Mouse (Mus musculus): ENCODE measurements around the gene Mier2.

Gene Mier2

DNA sequence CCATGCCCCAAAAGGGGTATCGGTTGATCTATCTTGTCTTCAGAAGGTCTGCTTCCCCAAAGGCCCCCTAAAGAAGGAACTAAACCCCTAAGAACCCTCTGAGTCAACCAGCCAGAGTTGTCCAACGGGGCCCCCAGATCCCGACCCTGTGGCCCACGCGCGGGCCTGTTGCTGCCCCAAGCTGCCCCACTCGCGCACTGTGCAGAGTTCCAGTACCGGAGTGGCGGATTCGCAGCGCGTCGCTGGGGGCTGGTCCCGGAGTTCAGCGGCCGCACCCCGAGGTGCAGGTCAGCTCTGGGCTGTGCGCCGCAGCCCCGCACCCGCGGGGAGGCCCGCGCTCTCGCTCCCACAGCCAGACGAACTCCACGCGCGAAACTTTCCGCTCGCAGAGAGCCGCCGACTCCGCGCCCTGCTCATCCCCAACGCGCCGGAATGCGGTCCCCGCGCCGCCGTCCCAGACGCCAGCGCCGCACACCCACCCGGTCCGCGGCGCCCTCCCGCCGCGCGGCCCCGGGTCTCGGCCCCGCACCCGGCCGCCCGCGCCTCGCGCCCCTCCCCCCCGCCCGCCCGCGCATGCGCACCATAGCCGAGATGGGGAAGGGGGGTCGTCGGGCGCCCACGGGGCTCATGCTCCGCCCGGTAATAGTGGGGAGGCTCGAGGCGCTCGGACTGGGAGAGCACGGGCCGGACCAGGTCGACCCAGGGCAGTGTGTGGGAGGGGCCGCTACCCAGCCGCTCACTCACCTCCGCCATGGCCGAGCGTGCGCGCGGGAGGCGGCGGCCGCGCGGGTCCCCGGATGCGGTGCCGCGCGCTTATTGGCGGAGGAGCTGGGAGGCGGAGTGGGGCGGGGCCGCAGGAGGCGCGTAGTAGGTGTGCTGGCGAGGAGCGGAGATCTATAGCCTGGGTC, at the start of gene Mier2:
Mier2 (minus strand) TSS at position 870 of the 908 bp plus-strand sequence.
- peak; percentile 47 to 62 for DNase-seq (ENCODE audit: low spot score in 2 of 2)

DNA sequence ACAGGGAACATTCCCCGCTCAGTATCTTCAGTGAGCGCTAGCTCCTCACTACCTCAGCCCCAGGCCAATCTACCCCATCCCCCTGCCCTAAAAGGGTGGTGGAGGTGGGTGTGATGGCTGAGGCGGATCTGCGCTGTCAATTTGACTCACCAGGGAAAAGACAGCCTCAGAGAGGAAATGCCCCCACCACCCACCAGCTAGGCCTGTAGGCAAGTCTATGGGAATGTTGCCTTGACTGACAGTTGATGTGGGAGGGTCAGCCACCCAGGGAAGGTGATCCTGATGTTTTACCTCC, 42.9 kb upstream of the Mier2 start:
- DNase-seq (ENCODE audit: low spot score in 2 of 2): no peak

DNA sequence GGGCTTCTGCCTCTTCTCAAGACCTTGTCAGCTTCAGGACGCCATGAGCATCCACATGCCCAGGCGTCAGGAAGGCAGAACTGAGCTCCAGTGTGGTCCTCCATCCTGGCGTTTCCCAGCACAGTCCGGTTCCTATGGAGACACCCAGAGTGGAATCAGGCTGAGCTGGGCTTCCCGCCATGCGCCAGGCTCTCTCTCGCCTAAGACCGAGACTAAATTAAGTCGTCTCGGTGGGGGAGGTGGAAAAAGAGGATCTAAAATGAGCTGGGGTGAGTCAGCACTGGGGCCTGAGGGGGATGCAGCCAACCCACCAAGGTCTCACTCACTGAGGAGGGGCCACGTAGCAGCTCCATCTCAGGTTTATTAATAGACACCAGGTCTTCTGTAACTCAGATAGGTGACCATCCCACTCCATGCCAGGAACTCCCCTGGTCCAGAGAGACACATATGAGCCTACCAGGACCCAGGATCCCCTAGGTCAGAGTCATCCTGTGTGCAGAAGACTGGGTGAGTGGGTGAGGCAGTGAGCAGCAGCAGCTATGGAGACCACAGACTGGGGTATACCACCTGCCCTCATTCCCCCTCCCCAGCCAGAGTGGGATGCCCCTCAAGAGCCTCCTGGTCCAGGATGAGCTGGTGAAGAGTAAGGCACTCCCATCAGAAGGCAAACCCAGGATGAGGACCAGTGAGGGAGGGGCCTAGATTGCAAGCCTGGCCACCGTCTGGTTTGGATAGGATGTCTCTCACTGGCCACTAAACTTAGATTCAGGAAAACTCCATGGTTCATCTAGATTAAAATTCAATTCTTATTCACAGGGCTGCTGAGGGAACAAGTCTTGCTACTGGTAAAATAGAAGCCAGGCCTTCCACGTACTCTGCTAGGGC, 42.3 kb upstream of the Mier2 start:
- no peak for DNase-seq (ENCODE audit: low spot score in 2 of 2)

DNA sequence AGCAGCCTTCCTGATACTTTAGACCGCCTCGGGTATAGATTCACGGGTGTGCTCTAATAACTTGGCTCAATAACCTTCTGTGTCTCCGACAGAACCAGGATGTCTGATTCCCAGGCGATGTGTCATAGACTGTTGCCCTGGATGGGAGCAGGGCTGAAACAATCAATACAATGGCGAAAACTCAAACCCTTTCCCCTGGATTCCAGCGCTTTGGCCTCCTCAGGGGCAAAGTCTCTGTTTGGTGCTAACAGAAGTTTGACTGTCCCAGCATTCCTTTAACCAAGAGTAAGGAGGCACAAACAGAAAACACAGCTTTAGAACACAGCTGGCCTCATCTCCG, 40.6 kb upstream of the Mier2 start:
- DNase-seq (ENCODE audit: low spot score in 2 of 2): no peak

DNA sequence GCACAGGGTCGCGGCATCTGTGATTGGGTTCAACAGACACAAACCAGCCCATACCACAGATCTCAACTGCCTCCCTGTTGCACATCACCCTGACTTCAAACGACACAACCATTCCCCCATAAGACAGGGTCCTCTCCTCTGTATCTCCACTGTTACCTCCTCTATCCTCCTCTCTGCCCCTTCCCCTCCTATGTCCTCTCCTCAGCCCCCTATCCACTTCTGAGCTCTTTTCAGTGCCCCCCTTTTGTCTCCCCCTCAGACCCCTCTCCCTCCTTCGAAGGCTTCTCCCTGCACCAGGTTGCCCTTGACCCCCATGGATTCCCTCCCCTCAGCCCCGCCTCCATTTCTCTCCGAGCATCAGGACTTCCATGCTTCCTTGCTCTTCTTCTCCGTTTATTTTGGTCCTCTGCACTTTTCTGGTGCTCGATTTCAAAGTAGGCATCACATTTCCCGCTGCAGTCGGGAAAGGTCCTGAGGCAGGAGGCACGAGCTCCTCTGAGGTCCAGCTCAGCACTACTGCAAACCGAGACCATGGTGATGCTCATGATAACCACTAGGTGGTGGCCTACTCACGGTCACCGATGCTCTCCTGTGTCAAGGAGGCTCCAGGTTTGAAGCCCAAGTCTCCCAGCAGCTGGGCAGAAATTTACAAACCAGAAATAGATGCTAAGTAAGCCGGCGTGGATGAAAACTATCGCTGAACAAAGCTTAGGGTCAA, 40.0 kb upstream of the Mier2 start:
- peak in 1 of 2 experiments; percentile 9 for DNase-seq (ENCODE audit: low spot score in 2 of 2)

DNA sequence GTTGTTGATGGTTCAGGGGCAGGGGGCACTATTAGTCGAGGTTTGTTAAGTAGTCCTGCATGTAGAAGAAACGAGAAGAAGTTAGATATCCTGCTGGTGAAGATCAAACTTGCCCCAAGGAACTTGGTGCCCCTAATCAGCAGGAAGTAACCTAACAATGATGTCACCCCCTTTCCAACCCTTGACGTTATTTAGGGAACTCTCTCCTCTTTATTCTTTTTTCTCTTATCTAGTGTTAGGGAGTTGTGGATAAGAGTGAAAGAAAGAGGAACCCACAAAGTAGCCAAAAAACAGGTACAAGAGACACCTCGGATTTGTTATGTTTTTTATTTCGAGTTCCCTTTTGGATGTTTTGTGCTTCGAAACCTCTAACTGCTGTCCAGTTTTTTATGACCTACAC, 39.1 kb upstream of the Mier2 start:
- DNase-seq (ENCODE audit: low spot score in 2 of 2): no peak

DNA sequence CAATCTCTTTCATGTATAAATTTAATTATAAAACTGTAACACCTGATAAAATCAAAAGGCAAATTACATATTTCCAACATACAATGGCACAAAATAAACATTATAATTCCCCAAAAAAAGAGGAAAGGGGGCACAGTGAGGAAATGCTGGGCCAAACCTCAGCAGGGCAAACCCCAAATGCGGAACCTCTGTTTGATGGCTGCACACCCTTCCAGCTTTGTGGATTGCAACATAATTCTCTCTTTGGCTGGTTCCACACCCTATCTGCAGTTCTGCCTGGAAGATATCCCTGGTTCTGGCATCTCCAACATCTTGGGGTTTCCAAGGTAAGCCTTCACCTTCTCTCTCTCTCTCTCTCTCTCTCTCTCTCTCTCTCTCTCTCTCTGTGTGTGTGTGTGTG, 35.7 kb upstream of the Mier2 start:
- no peak for DNase-seq (ENCODE audit: low spot score in 2 of 2)

DNA sequence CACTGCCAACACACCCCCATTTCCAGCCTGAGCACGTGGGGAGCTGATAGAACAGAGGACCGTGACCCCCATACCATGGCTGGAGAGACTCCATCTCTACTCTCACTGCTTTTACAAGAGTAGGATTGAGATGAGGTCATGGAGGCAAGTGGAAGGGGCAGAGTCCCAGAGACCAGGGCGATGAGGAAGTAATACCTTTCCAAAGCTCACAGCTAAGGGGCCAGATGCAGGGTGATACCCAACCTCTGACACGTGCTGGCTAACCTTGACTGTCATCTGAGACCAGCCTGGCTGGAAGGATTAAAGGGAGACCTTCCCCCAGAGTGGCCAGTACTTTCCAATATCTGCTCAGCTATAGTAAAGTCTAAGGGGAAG, 32.7 kb upstream of the Mier2 start:
- no peak for DNase-seq (ENCODE audit: low spot score in 2 of 2)

DNA sequence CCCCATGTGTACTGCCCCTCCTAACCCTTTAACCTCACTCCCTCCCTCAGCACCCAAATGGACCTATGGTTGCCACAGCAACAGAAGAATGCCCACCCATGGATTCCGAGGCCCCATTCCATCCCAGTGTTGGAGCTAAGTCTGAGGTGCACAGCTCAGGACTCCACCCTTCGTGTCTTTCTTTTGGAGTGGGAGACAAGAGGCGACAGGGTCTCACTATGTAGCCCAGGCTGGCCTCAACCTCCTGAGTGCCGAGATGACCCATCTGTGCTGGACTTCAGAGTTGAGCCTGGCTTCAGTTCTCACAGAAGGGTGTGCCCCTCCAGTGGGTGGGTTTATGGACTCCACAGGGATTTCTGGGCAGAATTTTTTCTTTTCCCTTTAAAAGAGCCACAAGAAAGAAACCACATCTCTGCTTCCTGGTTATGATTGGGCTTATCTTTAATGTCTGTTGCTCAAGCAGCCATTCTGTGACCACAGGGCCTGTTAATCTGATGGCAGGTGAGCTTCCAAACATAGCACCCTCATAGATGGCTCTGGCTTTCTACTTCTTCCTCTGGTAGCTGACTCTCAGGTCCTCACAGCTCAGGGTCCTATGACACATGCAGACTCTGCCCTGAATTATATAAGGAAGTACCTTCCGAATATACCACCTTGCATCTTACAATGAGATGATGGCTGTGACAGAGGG, 32.2 kb upstream of the Mier2 start, which contains the start of gene Theg:
Theg (minus strand) TSS at position 271 of the 691 bp plus-strand sequence.
- no peak for DNase-seq (ENCODE audit: low spot score in 2 of 2)

DNA sequence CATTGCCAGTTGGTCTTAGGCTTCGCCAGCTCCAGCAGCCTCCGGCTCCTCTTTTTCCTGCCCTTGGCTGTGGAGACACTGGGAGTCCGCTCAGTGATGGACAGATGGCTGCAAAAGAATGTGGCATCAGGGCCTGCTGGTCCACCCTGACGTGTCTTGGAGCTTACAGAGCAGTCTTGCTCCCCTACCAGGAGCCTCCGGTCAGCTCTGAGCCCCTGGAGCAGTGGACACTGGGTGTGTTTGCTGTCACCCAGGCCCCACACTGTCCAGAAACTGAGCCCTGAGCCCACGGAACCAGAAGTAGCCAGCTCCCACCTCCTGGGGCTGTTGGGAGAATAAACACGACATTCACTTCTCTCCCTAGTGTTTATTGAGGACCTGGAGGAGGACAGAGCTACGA, 31.2 kb upstream of the Mier2 start:
- no peak for DNase-seq (ENCODE audit: low spot score in 2 of 2)

DNA sequence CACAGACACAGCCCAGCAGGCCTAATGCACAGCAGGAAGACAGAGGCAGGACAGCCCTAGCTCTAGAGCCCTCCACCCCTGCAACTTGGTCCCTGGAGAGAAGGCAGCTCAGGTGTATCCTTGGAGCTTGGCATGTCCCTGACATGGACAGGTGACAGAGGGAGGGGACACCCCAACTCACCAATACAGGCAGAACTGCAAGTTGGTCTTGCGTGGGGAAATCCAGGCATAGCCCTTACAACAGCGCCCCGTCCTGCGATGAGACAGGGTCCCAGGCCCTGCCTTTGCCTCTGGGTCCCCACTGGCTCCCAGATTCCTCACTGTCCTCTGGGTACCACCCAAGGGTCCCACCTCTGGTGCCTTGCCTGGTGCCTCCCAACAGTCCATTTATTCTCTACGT, 30.7 kb upstream of the Mier2 start:
- no peak for DNase-seq (ENCODE audit: low spot score in 2 of 2)

DNA sequence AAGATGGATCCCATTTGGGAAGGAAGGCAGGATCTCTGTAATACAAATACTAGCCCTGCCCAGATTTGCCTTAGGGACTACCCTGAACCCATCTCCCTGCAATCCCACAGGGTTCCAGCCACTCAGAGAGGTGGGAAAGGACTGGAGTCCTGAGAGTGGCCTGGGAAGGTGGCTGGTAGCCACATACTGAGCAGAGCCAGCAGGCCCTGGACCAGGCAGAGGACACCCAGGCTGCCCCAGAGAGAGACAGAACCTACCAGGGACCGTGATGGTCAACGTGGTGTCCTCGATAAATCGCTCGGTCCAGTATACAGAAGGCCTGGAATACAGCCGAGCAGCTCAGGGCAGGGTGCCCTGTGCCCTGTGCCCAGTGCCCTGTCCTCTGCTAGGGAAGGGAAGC, 30.1 kb upstream of the Mier2 start:
- no peak for DNase-seq (ENCODE audit: low spot score in 2 of 2)

DNA sequence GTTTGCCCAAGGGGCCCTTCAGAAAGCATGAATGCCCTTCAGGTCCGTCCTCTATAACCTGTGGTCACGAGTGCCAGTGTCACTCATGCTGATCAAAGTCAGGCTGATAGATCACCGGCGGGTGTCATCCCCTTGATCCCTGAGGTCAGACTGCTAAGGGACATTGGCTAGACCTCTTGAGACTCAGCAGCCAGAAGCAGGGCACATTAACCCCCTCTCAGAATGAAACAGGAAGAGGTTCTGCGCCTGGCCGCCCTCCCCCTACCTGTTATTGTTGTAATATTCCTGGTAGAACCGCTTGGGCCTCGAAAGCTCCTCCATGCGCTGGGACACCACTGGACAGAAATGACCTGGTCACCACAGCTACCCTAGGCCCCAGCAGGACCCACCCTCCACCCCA, 29.4 kb upstream of the Mier2 start:
- peak in 1 of 2 experiments; percentile 7 for DNase-seq (ENCODE audit: low spot score in 2 of 2)

DNA sequence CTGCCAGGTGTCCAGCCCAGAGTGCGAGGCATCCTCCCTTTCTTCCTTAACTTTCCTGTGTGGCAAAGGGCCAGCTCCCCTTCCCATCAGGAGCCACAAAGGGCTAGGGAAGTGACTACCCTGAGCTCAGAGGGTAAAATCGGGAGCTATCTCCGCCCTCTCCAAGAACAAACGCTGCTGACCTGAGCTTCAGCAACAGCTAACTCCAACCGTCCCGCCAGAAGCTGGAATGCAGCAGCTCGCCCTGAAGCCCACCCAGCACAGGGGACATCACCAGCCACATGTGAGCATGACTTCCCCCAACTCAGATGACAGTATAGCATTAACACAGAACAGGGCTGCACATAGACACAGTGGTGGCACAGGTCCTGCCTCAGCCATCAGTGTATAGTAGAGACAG, 29.0 kb upstream of the Mier2 start:
- no peak for DNase-seq (ENCODE audit: low spot score in 2 of 2)

DNA sequence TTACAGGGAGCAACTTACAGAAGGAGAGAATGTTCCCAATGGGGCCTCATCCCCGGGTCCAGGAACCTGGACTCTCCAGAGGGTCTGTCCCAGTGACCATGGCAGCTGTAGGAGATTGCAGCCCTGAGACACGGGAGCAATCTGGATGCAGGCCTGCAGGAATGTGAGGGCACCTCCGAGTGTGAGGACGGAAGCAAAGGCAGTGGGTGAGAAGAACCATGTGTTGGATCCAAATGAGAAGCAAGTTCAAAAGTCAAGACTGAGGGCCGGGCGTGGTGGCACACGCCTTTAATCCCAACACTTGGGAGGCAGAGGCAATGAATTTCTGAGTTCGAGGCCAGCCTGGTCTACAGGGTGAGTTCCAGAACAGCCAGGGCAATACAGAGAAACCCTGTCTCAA, 26.5 kb upstream of the Mier2 start:
- no peak for DNase-seq (ENCODE audit: low spot score in 2 of 2)

DNA sequence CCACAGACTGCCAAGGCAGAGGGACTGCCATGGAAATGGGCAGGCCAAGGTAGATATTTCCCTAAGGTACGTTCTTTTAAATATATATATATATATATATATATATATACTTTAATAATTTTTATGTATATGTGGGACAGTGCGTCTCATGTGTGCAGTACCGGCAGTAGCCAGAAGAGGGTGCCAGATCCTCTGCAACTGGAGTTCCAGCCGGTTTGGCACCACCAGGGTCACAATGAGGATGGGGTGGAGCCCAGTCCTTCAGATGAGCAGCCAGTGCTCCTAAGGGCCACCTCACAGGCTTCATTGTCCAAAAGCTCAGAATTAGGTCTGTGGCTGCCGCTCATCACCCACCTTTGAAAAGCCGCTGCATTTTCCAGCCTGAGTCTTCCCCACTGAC, 25.8 kb upstream of the Mier2 start:
- peak in 1 of 2 experiments; percentile 45 for DNase-seq (ENCODE audit: low spot score in 2 of 2)

DNA sequence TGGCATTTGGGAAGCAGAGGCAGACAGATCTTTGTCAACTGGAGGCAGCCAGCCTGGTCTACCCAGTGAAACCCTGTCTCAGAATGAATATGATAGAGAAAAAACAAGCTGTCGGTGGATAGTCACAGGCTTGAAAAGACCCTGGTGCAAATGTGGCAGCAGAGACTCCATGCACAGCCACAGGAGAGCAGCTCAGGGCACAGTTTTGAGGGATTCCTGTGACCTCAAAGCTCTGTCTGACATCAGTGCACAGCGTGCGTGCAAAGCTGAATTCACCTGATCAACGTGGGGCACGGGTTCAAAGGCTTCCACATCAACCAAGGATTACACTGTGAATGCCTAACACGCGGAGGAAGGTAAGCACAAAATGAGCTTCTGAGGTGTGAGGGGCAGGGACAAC, 25.4 kb upstream of the Mier2 start:
- no peak for DNase-seq (ENCODE audit: low spot score in 2 of 2)

DNA sequence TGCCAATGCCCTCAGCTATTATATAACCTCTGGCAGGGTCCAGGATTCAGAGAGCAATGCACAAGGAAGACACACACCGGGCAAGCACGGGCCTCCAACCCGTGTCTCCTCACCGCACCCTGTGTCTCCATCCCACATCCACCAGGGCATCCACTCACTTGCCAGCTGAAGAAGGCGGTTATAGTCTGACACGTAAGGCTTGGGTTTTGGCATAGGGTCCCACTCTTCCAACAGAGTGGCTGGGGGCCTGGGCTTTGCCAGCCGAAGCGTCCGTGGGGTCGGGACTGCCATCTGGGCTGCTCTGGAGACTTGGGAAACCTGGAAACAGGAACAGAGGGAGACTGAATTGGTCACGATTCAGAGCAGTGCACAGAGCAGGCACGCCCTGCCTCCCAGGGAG, 24.8 kb upstream of the Mier2 start:
- DNase-seq (ENCODE audit: low spot score in 2 of 2): no peak

DNA sequence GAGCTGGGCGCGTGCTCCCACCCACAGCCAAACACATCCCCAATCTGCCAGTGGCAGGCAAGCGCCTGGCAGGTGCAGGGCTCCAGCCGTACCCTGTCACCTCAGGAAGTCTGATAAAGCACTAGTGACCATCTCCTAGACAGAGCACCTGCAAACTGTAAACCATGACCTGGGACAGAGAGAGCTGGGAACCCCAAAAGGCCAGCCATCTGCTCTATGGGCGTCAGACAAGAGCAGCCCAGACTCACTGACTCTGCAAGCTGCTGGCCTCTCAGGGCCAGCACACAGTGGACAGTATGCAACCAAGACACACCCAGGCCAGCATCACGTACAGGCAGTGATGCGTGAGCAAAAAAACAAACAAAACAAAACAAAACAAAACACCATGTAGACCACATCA, 23.9 kb upstream of the Mier2 start:
- no peak for DNase-seq (ENCODE audit: low spot score in 2 of 2)

DNA sequence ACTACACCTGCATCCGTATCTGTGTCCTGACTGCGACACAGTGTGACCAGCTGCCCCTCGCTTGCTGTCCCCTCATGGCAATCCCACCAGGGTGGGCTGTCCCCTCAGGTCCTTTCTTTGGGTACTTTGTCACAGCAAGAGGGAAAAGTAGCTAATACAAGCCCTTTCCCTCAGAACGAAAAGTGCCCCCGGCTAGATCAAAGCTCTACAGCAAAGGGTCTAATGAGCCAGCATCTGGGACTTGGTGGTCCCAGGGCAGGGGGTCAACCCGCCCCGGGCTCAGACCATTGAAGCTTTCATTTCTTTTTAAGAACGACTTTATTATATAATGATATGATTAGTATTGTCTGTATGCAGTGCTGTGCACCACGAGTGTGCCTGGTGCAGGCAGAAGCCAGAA, 23.3 kb upstream of the Mier2 start:
- no peak for DNase-seq (ENCODE audit: low spot score in 2 of 2)

DNA sequence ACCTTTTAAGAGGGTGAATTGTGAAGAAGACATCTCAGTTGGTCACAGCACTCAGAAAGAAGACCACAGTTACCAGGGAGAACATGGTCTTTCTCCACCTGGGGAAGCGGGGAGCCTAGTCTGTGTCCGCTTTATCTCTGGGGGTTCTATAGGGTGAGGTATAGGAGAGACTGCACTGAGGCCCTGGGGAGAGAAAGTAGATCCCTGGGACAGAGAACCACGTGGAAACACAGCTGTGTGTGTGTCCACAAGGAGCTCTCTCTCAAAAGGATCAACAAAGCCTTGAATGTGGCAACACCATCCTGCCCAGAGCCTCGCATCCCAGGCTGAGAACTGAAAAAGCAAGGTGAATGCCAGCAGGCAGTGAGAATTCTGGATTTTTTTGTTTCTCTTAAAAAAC, 22.4 kb upstream of the Mier2 start:
- no peak for DNase-seq (ENCODE audit: low spot score in 2 of 2)

DNA sequence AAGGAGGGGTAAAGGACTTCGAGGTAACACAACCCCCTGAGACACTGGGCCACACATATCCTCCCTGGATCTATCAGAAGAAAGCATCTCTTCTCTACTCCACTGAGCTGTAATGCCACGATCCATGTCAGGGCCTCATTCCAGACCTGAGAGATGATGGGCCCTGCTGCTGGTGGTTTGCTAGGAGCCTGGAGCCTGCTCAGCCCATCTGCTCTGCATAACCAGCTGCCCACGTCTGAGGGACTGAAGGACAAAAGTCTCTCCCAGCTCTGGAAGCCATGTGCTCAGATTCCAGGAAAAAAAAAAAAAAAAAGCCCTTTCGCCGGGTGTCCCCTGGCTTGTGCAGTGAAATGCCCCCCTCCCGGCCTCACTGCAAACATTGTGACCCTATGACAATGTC, 20.8 kb upstream of the Mier2 start:
- DNase-seq (ENCODE audit: low spot score in 2 of 2): no peak
